Mouse (Mus musculus) embryonic facial prominence, embryonic 13.5 days (tissue): Measurements from ENCODE around the gene Olah. TPM values are rescaled to one million over a fixed set of nuclear protein-coding genes. Genes with fewer than 3 reads are reported as not detected.

Experiments used
- ATAC-seq: fragments of 200-750 bp; cut with Nextera tagmentation; 2 replicates; pipeline ENCODE4 v1.8.0; 2017; ENCODE audit warnings: low read depth; ENCODE audit not compliant: insufficient number of reproducible peaks, insufficient read depth, low FRiP score, low TSS enrichment
- H3K27ac ChIP-seq: fragments of 300-500 bp; sonication (generic); 2 replicates; pipeline ENCODE4 v1.5.1; 2015; ENCODE audit warnings: moderate library complexity, mild to moderate bottlenecking, inconsistent platforms
- H3K27me3 ChIP-seq: fragments of 300-500 bp; sonication (generic); 2 replicates; pipeline ENCODE4 v1.6.1; 2015; ENCODE audit warnings: mild to moderate bottlenecking, inconsistent platforms
- H3K36me3 ChIP-seq: fragments of 300-500 bp; sonication (generic); 2 replicates; pipeline ENCODE4 v1.6.1; 2015; ENCODE audit warnings: mild to moderate bottlenecking, inconsistent platforms
- H3K4me1 ChIP-seq: fragments of 300-500 bp; sonication (generic); 2 replicates; pipeline ENCODE4 v1.6.1; 2015; ENCODE audit warnings: inconsistent platforms
- H3K4me2 ChIP-seq: fragments of 300-500 bp; sonication (generic); 2 replicates; pipeline ENCODE4 v1.6.1; 2015; ENCODE audit warnings: moderate library complexity, mild to moderate bottlenecking, inconsistent platforms
- H3K4me3 ChIP-seq: fragments of 300-500 bp; sonication (generic); 2 replicates; pipeline ENCODE4 v1.5.1; 2015; ENCODE audit warnings: mild to moderate bottlenecking, inconsistent platforms
- H3K9ac ChIP-seq: fragments of 300-500 bp; sonication (generic); 2 replicates; pipeline ENCODE4 v1.6.1; 2015; ENCODE audit warnings: mild to moderate bottlenecking, inconsistent platforms
- H3K9me3 ChIP-seq: fragments of 300-500 bp; sonication (generic); 2 replicates; pipeline ENCODE4 v1.6.1; 2016; ENCODE audit warnings: inconsistent platforms
- WGBS: fragments of 180-500 bp; shearing (Covaris S2); methylation state at CpG from one replicate; pipeline ENCODE4 v1.1.7; 2015; ENCODE audit warnings: mixed read lengths; 5-methylcytosine and 5-hydroxymethylcytosine counted together
- polyA plus RNA-seq: library from polyadenylated mRNA; unstranded; fragments of >200 nt; fragmentation: Nextera tagmentation; extraction: Ambion mirVana; gene quantifications from 2 replicates; pipeline ENCODE4 v1.2.1, GENCODE M21; 2015

The Olah gene
- polyA plus RNA-seq, 1 experiment from 2014 or later: not detected

DNA sequence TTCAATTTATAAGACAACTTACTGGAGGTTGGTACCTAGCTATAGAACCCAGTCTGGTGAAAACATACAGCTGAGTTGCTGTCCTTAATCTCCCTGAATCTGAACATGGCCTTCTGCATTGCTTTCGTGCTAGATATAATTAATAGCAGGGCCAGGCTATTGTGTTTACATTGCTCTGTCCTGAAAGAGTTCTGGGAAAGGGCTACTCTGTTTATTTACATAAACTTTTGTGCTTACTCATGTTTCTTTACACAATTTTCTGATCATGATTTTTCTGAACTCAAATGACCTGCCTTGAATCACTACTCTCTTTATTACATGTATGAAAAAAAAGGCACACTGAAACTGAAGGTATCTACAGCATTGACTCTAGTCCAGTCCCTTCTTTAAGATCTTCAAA, 18.7 kb upstream of the Olah start:
- no peak overlapping the region for H3K4me2 ChIP-seq
- no peaks in the 10 kb centered on the region for H3K9me3 ChIP-seq
- H3K27me3 ChIP-seq: peaks cover 18% of the 10 kb centered on the region; the same call in 1 of the 2 replicates
- H3K27ac ChIP-seq: no peak overlapping the region
- H3K4me3 ChIP-seq: no peak overlapping the region
- ATAC-seq: no peak
- no peaks in the 10 kb centered on the region for H3K36me3 ChIP-seq
- H3K4me1 ChIP-seq: 0 out of 2 replicates have a peak, but pooled peaks cover 6% of the 10 kb centered on the region
- WGBS: 33% methylated on average over 1 of the region's 1 CpGs
- H3K9ac ChIP-seq: no peak overlapping the region

DNA sequence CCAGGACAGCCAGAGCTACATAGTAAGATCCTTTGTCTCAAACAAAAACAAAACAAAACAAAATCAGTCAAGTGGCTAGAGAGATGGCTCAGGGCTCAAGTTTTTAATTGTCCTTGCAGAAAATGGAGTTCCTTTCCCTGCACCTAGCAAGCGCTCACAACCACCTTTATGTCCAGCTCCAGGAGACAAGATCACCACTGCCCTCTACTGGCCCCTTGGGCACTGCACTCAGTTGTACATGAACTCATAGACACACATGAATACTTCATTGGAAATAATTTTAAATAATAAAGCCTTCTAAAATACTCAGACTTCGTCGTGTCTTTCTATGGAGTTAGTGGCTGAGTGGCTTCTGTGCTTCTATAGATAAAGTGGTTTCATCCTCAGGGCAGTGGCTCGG, 17.2 kb upstream of the Olah start:
- Histone ChIP-seq H3K4me2 (no peak overlapping the region), H3K27me3 (peaks cover 18% of the 10 kb centered on the region; the same call in 1 of the 2 replicates), H3K27ac (no peak overlapping the region), H3K9me3 (no peaks in the 10 kb centered on the region), H3K4me3 (no peak overlapping the region), H3K36me3 (no peaks in the 10 kb centered on the region), H3K4me1 (0 out of 2 replicates have a peak, but pooled peaks cover 6% of the 10 kb centered on the region), H3K9ac (no peak overlapping the region)
- no peak for ATAC-seq
- 33% methylated on average over 4 of the region's 4 CpGs for WGBS

DNA sequence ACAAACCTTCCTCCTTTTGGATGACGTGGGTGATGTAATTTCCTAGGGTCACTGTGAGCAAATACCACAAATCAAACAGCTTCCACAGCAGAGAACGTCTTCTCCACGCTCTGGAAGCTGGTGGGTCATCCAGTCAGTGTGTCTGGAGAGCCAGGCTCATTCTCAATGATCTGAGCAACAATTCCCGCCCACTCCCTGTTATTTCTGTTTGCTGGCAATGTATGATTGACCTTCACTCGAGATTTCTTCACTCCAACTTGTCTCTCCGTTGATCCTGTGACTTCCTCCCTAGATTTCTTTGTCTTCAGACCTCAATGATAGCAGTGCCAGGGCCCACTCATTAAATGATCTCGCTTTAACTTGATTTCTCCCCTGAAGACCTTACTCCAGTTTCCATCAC, 10.7 kb upstream of the Olah start:
- H3K4me3 ChIP-seq: no peak overlapping the region
- H3K27me3 ChIP-seq: no peaks in the 10 kb centered on the region
- H3K4me2 ChIP-seq: no peak overlapping the region
- no peak for ATAC-seq
- WGBS: 77% methylated on average over 7 of the region's 7 CpGs
- H3K9me3 ChIP-seq: no peaks in the 10 kb centered on the region
- H3K4me1 ChIP-seq: no peaks in the 10 kb centered on the region
- H3K36me3 ChIP-seq: no peaks in the 10 kb centered on the region
- no peak overlapping the region for H3K27ac ChIP-seq
- H3K9ac ChIP-seq: no peak overlapping the region

DNA sequence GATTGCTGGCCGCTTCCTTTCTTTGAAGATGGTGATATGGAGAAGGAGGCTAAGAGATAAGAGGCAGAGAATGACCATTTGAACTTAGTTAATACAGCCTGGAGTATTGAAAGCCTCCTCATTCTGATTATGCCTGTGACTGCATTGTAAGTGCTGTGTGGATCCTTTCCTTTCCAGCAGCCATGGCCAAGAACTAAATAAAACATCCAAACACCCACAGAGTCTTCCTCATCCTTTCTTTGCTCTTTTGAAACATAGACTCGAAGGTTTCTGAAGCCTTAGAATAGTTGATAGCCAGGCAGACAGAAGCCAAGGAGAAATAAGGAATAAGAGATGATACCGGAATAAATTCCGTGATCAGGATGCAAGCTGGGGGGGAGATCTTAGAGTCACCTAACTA, 9.0 kb upstream of the Olah start:
- H3K9me3 ChIP-seq: no peaks in the 10 kb centered on the region
- H3K9ac ChIP-seq: no peak overlapping the region
- 85% methylated on average over 4 of the region's 4 CpGs for WGBS
- no peak overlapping the region for H3K4me2 ChIP-seq
- H3K36me3 ChIP-seq: no peaks in the 10 kb centered on the region
- no peaks in the 10 kb centered on the region for H3K27me3 ChIP-seq
- ATAC-seq: no peak
- H3K4me3 ChIP-seq: no peak overlapping the region
- no peak overlapping the region for H3K27ac ChIP-seq
- no peaks in the 10 kb centered on the region for H3K4me1 ChIP-seq

- 78% methylated on average over 2 of the region's 2 CpGs for WGBS
- no peaks in the 10 kb centered on the region for H3K9me3 ChIP-seq
- ATAC-seq: no peak
- no peaks in the 10 kb centered on the region for H3K4me1 ChIP-seq
- H3K36me3 ChIP-seq: no peaks in the 10 kb centered on the region
- H3K27ac ChIP-seq: no peak overlapping the region
- no peak overlapping the region for H3K9ac ChIP-seq
- H3K4me2 ChIP-seq: no peak overlapping the region
- H3K27me3 ChIP-seq: no peaks in the 10 kb centered on the region
- no peak overlapping the region for H3K4me3 ChIP-seq
These were observed 5.1 kb downstream of the Olah start for GRCm38 (mm10) chr2:3391945-3392344.

DNA sequence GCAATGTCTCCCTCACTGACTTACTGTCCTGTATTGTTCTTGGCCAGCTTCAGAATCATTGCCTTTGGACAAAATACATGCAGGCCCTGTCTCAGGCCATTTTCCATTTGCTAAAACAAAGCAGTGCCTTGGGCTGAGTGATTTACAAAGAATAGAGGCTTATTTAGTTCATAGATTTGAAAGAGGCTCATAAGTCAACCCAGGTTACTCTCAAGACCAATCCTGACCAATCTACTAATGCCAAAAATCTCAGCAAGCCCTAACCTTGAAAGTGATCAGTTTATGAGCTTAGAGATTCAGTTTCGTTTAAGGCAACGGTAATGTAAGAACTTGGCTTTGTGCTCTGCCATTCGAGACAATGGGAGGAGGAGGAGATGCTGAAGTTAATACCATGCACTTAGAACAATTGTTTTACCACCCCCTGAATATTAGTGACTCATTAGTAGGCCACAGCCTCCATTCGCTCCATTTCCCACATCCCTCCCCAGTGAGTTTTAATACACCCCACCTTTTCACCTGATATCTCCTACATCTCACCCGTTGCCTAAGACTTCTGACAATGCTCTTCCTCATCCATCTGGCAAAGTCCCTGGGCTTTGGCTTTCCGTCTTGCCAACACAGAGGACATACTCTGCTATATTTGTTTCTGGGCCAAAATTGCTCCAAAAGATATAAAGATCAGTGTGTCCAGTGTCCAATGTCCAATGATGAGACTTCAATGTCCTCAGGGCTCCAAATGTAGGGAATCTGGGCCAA, 9.7 kb downstream of the Olah start:
- Histone ChIP-seq H3K4me3 (no peak overlapping the region), H3K4me2 (no peak overlapping the region), H3K27me3 (no peaks in the 10 kb centered on the region), H3K36me3 (no peaks in the 10 kb centered on the region), H3K27ac (no peak overlapping the region), H3K9ac (no peak overlapping the region), H3K4me1 (no peaks in the 10 kb centered on the region), H3K9me3 (no peaks in the 10 kb centered on the region)
- WGBS: 84% methylated on average over 6 of the region's 6 CpGs
- no peak for ATAC-seq

DNA sequence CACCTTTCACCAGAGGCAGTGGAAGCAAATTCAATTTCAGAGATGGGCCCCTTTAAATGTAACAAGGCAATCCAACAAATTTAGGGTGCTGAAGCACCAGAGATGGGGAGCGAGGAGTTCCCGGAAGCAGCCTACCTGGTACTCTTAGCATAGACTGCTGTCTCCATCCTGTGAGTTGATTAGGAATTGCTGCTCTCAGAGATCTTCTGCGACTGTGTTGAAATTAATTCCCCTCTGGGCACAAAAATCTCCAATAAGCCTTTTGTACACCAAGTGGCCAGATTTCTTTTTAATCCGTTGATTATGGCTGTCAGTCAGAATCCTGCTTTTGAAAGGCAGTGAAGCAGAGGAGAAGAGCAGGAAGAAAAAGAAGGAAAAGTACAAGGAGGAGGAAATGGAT, 31.9 kb downstream of the Olah start:
- no peaks in the 10 kb centered on the region for H3K4me1 ChIP-seq
- no peak overlapping the region for H3K4me2 ChIP-seq
- no peak overlapping the region for H3K4me3 ChIP-seq
- ATAC-seq: no peak
- WGBS: 54% methylated on average over 4 of the region's 4 CpGs
- H3K27ac ChIP-seq: no peak overlapping the region
- no peak overlapping the region for H3K9ac ChIP-seq
- H3K27me3 ChIP-seq: no peaks in the 10 kb centered on the region
- no peaks in the 10 kb centered on the region for H3K36me3 ChIP-seq
- H3K9me3 ChIP-seq: no peaks in the 10 kb centered on the region

GRCm38 (mm10) chr2:3361067-3361466, 35.9 kb downstream of the Olah start:
- H3K27ac ChIP-seq: no peak overlapping the region
- no peak overlapping the region for H3K4me3 ChIP-seq
- no peaks in the 10 kb centered on the region for H3K27me3 ChIP-seq
- H3K4me1 ChIP-seq: no peaks in the 10 kb centered on the region
- no peak overlapping the region for H3K9ac ChIP-seq
- H3K9me3 ChIP-seq: no peaks in the 10 kb centered on the region
- 87% methylated on average over 3 of the region's 3 CpGs for WGBS
- ATAC-seq: no peak
- no peak overlapping the region for H3K4me2 ChIP-seq
- H3K36me3 ChIP-seq: no peaks in the 10 kb centered on the region

- H3K27ac ChIP-seq: no peak overlapping the region
- no peak overlapping the region for H3K4me2 ChIP-seq
- H3K9me3 ChIP-seq: no peaks in the 10 kb centered on the region
- no peak overlapping the region for H3K4me3 ChIP-seq
- no peaks in the 10 kb centered on the region for H3K4me1 ChIP-seq
- H3K27me3 ChIP-seq: no peaks in the 10 kb centered on the region
- ATAC-seq: no peak
- H3K36me3 ChIP-seq: no peaks in the 10 kb centered on the region
- 78% methylated on average over 3 of the region's 3 CpGs for WGBS
- H3K9ac ChIP-seq: no peak overlapping the region
These were observed 39.1 kb downstream of the Olah start for GRCm38 (mm10) chr2:3357887-3358286.

DNA sequence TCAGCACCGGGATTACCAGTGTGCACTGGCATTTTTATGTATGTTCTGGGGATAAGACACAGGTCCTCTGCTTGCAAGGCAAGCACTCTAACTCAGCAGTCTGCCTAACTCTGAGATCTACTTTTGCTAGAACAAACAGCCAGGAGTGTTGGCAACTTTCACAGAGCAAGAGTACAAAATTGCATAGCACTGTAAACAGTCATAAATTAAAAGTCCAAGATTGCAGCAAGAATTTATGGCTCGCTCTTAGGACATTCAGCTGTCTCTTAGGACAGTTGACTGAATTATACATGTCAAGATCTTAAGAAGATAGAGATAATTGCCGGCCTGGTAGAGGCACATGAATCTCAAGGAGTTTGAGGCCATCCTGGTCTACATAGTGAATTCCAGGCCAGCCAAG, 40.7 kb downstream of the Olah start:
- Histone ChIP-seq H3K36me3 (no peaks in the 10 kb centered on the region), H3K27ac (no peak overlapping the region), H3K4me3 (no peak overlapping the region), H3K4me1 (no peaks in the 10 kb centered on the region), H3K9ac (no peak overlapping the region), H3K27me3 (no peaks in the 10 kb centered on the region), H3K4me2 (no peak overlapping the region), H3K9me3 (no peaks in the 10 kb centered on the region)
- WGBS: 78% methylated on average over 3 of the region's 3 CpGs
- no peak for ATAC-seq

DNA sequence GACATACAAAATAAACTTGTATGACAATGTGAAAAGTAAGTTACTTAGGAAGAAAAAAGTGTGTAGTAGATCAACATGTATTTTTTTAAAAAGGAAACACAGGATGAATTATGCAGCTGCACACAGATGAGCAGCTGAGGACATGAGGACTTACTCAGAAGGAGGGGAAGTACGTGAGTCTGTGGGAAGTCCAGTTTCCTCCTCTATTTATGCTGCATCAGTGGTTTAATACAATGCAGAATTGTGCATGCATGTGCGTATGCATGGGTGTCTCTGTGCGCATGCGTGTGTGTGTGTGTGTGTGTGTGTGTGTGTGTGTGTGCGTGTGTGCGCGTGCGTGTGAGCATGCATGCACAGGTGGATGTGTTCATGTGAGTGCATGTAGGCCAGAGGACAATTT, 41.2 kb downstream of the Olah start:
- 89% methylated on average over 8 of the region's 8 CpGs for WGBS
- no peaks in the 10 kb centered on the region for H3K9me3 ChIP-seq
- no peak overlapping the region for H3K9ac ChIP-seq
- no peak for ATAC-seq
- no peaks in the 10 kb centered on the region for H3K4me1 ChIP-seq
- H3K27ac ChIP-seq: no peak overlapping the region
- no peak overlapping the region for H3K4me3 ChIP-seq
- no peak overlapping the region for H3K4me2 ChIP-seq
- H3K36me3 ChIP-seq: no peaks in the 10 kb centered on the region
- no peaks in the 10 kb centered on the region for H3K27me3 ChIP-seq

GRCm38 (mm10) chr2:3353160-3353559, 43.9 kb downstream of the Olah start:
- no peak overlapping the region for H3K4me3 ChIP-seq
- H3K27me3 ChIP-seq: 0 out of 2 replicates have a peak, but pooled peaks cover 3% of the 10 kb centered on the region
- no peaks in the 10 kb centered on the region for H3K9me3 ChIP-seq
- ATAC-seq: no peak
- no peak overlapping the region for H3K27ac ChIP-seq
- no peaks in the 10 kb centered on the region for H3K4me1 ChIP-seq
- H3K9ac ChIP-seq: no peak overlapping the region
- H3K36me3 ChIP-seq: no peaks in the 10 kb centered on the region
- H3K4me2 ChIP-seq: no peak overlapping the region
